Mouse (Mus musculus) megakaryocyte, embryonic 14.5 days (primary cell): ENCODE results near the gene Camkk2.

ENCODE experiments used
- FLI1 ChIP-seq: IDR thresholded peaks from 2 replicates; pipeline ENCODE4 v1.6.1; 2012; ENCODE audit warnings: low read length, inconsistent platforms, mixed read lengths
- GATA1 ChIP-seq: IDR thresholded peaks from 3 replicates; pipeline ENCODE4 v1.6.1; 2012; ENCODE audit warnings: mixed read lengths, low read length, inconsistent platforms, borderline replicate concordance

- no peak for TF ChIP-seq GATA1
- no peak for TF ChIP-seq FLI1
These were observed 78.4 kb downstream of the Camkk2 start for GRCm38 (mm10) chr5:122700837-122701212.
